Mouse (Mus musculus): ENCODE results near the gene A030005K14Rik.

A030005K14Rik gene

DNA sequence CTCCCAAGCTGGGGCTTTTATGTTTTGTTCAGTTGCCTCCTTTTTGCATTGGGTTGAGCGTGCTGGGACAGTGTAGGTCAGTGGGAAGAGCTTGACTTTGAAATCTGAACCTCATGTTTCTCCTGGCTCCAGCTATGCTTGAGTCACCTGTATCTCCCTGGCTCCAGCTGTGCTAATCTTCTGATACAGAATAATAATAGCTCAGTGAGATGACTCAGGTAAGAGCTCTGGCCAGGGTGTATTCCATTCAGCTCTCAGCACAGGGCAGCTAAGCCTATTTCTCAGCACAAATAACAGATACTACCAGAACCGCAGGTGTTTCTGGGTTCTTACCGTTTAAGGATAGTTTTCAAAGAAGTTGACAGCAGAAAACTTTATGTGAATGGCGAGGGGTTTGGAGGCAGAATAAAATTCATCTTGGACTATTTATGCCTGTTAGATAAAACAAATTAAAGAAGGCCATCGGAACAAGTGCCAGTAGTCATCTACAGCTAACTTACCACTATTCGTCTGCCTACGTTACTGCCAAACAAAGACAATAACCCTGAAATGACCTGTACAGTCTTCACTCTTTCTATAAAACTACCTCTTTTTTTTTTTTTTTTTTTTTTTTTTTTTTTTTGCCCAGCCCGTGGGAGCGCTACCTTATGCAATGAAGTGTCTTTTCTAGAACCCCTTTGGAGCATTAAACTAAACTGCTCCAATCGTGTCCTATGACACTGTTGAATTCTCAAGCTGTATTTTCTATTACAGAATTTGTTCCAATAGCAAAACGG lies 22.1 kb downstream of the A030005K14Rik start:
- DNase-seq (ENCODE audit: low spot score in 2 of 2) = no peak

DNA sequence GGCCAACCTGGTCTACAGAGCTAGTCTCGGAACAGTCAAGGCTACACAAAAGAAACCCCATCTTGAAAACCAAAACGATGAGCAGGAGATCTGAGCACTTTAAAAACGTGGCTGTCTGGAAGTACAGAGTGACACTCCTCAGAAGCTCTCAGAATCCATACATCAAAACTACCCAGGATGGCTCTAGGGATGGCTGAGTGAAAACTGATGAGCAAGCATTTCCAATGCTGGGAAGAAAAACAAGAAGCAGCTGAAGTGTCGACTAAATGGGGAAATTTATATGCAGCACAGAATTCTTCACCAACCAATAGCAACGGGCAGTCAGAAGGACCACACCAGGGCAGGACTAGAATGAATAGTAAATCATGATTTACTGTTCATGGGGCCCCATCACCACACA lies 24.7 kb downstream of the A030005K14Rik start:
- DNase-seq (ENCODE audit: low spot score in 2 of 2) = no peak

DNA sequence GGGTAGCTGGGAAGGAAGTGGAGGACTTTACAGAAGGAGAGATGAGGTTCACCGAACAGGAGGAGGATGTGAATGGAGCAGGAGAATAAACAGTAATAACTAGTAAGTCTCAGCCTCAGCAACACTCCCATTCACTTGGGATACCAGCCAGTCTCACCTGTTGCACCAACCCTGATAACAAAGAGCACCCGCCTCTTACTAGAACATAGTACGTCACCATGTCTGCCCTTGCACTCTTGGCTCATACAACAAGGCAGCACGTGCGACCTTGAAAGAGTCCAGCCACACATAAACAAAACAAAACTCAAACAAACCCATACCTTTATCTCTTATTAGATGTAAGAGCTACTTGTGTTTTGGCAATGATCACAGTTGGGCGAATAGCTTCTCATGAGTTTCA lies 26.7 kb downstream of the A030005K14Rik start:
- no peak for DNase-seq (ENCODE audit: low spot score in 2 of 2)

DNA sequence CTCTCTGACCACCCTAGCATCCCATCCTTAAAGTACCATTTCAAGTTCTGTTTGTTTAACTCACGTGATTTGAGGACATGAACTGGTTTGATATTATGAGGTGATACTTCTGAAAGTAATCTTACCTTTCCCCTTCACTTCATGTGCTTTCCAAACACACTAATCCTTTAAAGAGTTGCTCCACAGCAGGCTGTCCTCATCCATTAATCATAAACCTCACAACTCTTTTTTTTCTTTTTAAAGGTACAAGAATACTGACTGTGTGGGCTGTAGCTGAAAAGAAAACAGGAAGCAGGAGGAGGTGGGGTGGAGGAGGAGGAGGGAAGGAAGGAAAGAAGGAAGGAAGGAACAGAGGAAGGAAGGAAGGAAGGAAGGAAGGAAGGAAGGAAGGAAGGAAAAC lies 27.2 kb downstream of the A030005K14Rik start:
- DNase-seq (ENCODE audit: low spot score in 2 of 2) = no peak

DNA sequence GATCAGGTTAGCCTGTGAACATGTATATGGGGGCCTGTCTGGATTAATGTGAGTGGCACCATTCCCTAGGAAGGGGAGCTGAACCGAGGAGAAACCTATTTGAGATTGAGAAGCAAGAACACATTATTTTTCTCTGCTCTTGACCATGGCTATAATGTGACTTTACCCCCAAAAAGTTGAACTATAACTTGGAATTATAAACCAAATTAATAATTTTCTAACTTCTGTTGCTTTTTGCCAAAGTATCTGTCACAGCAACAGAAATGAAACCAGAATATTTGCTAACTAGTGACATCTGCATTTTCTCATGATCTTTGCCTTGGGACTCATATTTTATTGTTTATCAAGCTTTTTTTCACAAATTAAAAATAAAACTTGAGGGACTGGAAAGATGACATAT lies 42.6 kb downstream of the A030005K14Rik start:
- DNase-seq (ENCODE audit: low spot score in 2 of 2) = no peak

DNA sequence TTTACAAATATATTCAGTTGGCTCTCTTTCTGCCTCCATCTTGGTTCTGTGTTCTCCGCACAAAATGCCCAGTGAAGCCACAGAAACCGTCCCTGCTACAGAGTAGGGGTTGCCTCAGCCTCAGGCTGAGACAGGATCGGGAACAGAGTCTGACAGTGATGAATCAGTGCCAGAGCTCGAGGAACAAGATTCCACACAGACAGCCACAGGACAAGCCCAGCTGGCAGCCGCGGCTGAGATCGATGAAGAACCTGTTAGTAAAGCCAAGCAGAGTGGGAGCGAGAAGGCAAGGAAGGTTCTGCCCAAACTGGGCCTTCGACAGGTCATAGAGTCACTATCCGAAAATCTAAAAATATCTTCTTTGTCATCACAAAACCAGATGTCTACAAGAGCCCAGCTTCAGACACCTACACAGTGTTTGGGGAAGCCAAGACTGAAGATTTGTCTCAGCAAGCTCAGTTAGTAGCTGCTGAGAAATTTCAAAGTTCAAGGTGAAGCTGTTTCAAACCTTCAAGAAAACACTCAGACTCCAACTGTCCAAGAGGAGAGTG lies 43.8 kb downstream of the A030005K14Rik start:
- DNase-seq (ENCODE audit: low spot score in 2 of 2) = no peak

DNA sequence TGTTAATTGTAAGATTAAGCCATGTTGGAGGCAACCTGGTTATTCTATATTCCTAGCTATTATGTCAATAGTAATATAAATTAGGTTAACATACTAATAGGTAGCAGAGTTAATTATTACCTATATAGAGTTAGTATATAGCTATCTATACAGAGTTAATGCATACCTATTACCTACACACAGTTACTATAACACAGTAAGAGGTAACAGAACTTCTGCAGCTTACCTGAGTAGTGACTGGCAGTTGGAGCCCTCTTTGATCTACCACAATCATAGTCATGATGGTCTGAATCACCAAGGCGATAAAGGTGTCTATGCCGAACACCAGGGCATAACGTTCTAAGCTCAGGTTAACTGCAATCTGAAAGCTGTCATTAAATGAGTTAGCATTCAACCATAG lies 44.7 kb downstream of the A030005K14Rik start:
- DNase-seq (ENCODE audit: low spot score in 2 of 2) = no peak
